Mouse (Mus musculus) ES-Bruce4 (cell line): ENCODE data around the gene Prickle2. TPM values are rescaled to one million over a fixed set of nuclear protein-coding genes. Genes with fewer than 3 reads are reported as not detected.

Experiments
- H3K27ac ChIP-seq: 2 replicates; pipeline ENCODE4 v1.5.1; 2012; ENCODE audit warnings: low read length, inconsistent platforms; ENCODE audit not compliant: insufficient read depth
- H3K27me3 ChIP-seq: 2 replicates; pipeline ENCODE4 v1.6.1; 2012; ENCODE audit warnings: mild to moderate bottlenecking, low read length, inconsistent platforms; ENCODE audit not compliant: control insufficient read depth, poor library complexity, insufficient read depth, severe bottlenecking
- H3K36me3 ChIP-seq: 2 replicates; pipeline ENCODE4 v1.6.1; 2012; ENCODE audit warnings: inconsistent platforms, mild to moderate bottlenecking, low read length, moderate library complexity; ENCODE audit not compliant: control insufficient read depth, poor library complexity, insufficient read depth, severe bottlenecking
- H3K4me1 ChIP-seq: one replicate; pipeline ENCODE4 v1.8.1; 2011; ENCODE audit warnings: low read length; ENCODE audit not compliant: control insufficient read depth, insufficient read depth
- H3K4me3 ChIP-seq: 2 replicates; pipeline ENCODE4 v1.5.1; 2011; ENCODE audit warnings: low read depth, mild to moderate bottlenecking, low read length
- H3K9ac ChIP-seq: 2 replicates; pipeline ENCODE4 v1.6.1; 2012; ENCODE audit warnings: low read depth, mild to moderate bottlenecking, inconsistent platforms; ENCODE audit not compliant: poor library complexity, severe bottlenecking
- H3K9me3 ChIP-seq: replicated peaks from 2 replicates; pipeline ENCODE4 v1.6.1; 2012; ENCODE audit warnings: mild to moderate bottlenecking, low read length, inconsistent platforms; ENCODE audit not compliant: control insufficient read depth, poor library complexity, insufficient read depth, severe bottlenecking
- CTCF ChIP-seq: IDR thresholded peaks from one replicate; pipeline ENCODE4 v1.8.1; 2011; ENCODE audit warnings: low read depth, low read length
- EP300 ChIP-seq: IDR thresholded peaks from 2 replicates; pipeline ENCODE4 v1.6.1; 2011; ENCODE audit warnings: low read depth, low read length; ENCODE audit not compliant: insufficient read depth
- POLR2A ChIP-seq: IDR thresholded peaks from one replicate; pipeline ENCODE4 v1.8.1; 2011; ENCODE audit warnings: low read length; ENCODE audit not compliant: insufficient read depth
- polyA plus RNA-seq: library from polyadenylated mRNA; stranded (reverse); fragments of >200 nt; gene quantifications from 2 replicates; pipeline ENCODE4 v1.2.4, GENCODE M21; 2011; ENCODE audit warnings: low read depth; ENCODE audit not compliant: missing spikeins, insufficient read depth, insufficient read length

The Prickle2 gene
- polyA plus RNA-seq, 1 experiment = 3.3 TPM

GRCm38 (mm10) chr6:92714748-92715147, 8.8 kb upstream of the Prickle2 start:
- Histone ChIP-seq H3K27me3 (no peaks in the 10 kb centered on the region; the same call in 1 of the 2 replicates), H3K4me1 (no peaks in the 10 kb centered on the region)
- no peak for TF ChIP-seq CTCF
- TF ChIP-seq EP300 = no peak
- TF ChIP-seq POLR2A = no peak

DNA sequence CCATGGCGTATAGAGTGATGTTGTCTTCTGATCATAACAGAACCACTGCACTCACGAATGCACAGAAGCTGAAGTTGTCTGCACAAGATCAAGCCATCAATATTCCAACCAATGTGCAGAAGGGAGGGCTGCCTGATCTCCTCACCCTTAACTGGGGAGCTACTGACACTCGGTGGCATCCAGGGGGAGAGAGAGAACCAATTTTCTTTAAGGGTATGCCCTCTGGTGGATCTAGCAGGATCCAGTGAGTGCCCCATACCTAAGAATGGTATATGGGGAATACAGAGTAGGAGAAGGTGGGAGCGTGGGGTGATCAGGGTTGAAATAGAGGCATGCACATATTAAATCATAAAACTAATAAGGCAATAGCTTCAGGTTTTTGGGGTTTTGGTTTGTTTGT, 2.2 kb upstream of the Prickle2 start:
- Histone ChIP-seq H3K4me1 (peaks cover 1% of the 10 kb centered on the region), H3K27me3 (no peaks in the 10 kb centered on the region), H3K27ac (no peak overlapping the region), H3K9ac (no peak overlapping the region), H3K4me3 (no peak overlapping the region), H3K36me3 (no peaks in the 10 kb centered on the region), H3K9me3 (no peaks in the 10 kb centered on the region)
- no peak for TF ChIP-seq CTCF
- no peak for TF ChIP-seq POLR2A
- TF ChIP-seq EP300 = no peak

More at GRCm38 (mm10) chr6:92714748-92715147, 8.8 kb upstream of the Prickle2 start:
- no peak overlapping the region for H3K4me3 ChIP-seq
- no peak overlapping the region for H3K9ac ChIP-seq
- H3K27ac ChIP-seq = no peak overlapping the region
- no peaks in the 10 kb centered on the region for H3K36me3 ChIP-seq
- no peaks in the 10 kb centered on the region for H3K9me3 ChIP-seq

DNA sequence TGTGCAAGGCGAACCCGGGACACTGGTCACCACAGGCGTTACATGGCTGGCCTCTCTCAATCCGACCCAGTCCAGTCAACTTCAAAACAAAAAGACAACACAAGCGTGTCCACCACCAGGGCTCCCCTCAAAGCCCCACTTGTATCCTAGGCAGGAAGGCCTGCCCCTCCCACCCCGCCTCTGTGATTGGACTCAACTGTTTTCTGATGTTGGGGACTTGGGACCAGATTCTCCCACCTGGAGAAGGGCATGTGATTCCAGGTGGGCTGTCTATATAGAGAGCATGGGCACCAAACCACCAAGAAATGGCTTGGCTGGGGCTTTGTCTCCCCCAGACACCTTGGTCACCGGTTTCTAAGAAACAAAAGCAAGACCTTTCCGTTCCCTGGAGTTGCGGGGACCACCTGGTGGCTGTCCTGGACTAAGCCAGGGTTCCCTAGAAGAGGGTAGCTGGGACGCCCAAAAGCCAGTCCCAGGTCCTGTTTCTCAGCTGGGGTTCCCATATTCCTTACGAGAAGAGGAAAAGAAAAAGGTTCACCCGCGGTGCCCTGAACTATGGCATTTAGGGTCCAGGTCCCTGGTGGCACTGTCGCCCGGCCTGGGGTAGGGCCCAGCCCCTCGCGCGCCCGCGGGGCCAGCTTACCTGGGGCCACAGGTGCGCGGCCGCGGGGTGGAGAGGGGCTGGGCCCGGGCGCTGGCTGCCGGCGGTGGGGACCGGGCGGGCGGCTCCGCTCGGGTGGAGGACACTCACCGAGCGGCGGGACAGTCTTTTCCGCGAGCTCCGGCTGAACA, 406 bp downstream of the Prickle2 start:
- no peaks in the 10 kb centered on the region for H3K27me3 ChIP-seq
- H3K4me1 ChIP-seq = peaks cover 1% of the 10 kb centered on the region
- no peaks in the 10 kb centered on the region for H3K9me3 ChIP-seq
- peak overlapping the region; percentile 46 for H3K9ac ChIP-seq
- no peaks in the 10 kb centered on the region for H3K36me3 ChIP-seq
- H3K4me3 ChIP-seq = peak overlapping the region; percentile 66
- H3K27ac ChIP-seq = no peak overlapping the region
- TF ChIP-seq POLR2A (no peak), CTCF (no peak), EP300 (no peak)

DNA sequence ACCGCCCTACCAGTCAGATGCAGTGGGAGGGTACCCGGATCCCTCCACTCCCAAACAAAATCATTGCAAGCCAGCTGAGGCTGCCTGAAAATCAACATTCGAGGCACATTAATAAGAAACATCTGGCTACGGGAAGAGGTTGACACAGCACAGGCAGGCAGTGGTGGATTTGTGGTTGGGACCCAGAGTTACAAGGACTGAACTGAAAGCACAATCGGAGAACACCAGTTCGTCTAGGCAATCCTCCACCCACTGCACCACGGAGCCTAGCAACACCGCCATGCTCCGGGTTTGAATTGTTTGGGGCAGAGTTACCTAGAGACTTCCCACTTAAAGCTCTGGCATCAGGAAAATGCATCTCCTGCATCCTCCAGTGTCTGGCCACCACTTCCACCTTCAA, 1.1 kb downstream of the Prickle2 start:
- H3K4me1 ChIP-seq = peaks cover 1% of the 10 kb centered on the region
- H3K9ac ChIP-seq = no peak overlapping the region
- H3K27ac ChIP-seq = no peak overlapping the region
- H3K9me3 ChIP-seq = no peaks in the 10 kb centered on the region
- no peak overlapping the region for H3K4me3 ChIP-seq
- H3K36me3 ChIP-seq = no peaks in the 10 kb centered on the region
- H3K27me3 ChIP-seq = no peaks in the 10 kb centered on the region
- TF ChIP-seq POLR2A = no peak
- no peak for TF ChIP-seq EP300
- no peak for TF ChIP-seq CTCF

DNA sequence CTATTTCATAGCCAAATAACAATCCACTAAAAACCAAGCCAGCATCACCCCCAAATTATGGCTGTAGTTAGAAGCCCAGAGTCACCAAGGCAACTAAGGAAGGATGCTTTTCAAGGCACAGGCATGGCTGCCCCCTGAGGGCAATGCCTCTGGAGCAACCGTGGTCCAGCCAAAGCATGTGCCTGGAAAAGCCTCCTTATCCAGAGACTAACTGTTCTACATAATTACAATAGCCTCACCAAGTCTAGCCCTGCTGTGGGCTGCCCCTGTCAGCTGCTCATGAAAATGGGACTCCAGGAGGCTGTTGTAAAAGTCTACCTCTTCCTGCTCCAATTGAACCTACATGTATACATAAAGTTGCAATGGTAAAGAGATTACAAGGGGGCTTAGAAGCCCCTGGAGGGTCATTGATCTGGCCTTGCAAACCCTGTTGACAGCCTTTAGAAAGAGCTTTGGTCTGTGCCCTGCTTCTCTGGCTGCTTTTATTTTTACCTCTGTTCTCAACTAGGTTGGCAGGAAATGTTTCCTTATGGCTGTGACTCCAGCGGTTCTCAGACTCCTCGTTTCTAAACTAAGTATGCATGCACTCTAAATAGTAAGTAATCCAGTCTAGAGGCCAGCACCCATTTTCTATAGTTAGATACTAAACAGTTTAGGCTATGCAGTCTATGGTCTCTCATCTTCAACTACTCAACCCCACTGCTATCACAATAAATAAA, 6.3 kb downstream of the Prickle2 start:
- no peaks in the 10 kb centered on the region for H3K4me1 ChIP-seq
- no peaks in the 10 kb centered on the region for H3K9me3 ChIP-seq
- no peak for TF ChIP-seq EP300
- no peak for TF ChIP-seq POLR2A
- no peak for TF ChIP-seq CTCF
- no peak overlapping the region for H3K9ac ChIP-seq
- no peaks in the 10 kb centered on the region for H3K27me3 ChIP-seq
- H3K4me3 ChIP-seq = no peak overlapping the region
- no peak overlapping the region for H3K27ac ChIP-seq
- no peaks in the 10 kb centered on the region for H3K36me3 ChIP-seq

DNA sequence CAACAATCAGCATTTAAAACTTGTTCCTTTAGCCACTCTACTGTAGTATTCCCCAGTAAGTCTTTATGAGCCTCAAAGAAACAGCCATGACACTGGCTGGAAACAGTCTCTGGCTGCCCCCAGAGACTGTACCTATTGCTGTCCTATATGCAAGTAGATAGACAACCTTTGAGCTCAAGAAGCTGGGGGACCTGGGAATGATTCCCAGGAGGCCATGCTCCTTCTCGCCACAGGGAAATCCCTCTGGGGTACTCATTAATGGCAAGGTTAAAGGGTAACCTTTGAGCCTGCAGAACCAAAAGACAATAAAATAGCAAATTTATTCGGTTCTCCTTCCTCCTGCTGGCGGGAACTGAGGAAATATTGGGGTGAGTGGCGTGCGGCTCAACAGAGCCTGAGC, 8.1 kb downstream of the Prickle2 start:
- H3K9me3 ChIP-seq = no peaks in the 10 kb centered on the region
- H3K4me1 ChIP-seq = no peaks in the 10 kb centered on the region
- H3K27me3 ChIP-seq = no peaks in the 10 kb centered on the region
- H3K4me3 ChIP-seq = no peak overlapping the region
- TF ChIP-seq POLR2A = no peak
- TF ChIP-seq EP300 = no peak
- no peak for TF ChIP-seq CTCF
- H3K27ac ChIP-seq = no peak overlapping the region
- no peak overlapping the region for H3K9ac ChIP-seq
- no peaks in the 10 kb centered on the region for H3K36me3 ChIP-seq
